Mouse (Mus musculus): ENCODE measurements at regions not wholly inside any gene's neighbourhood (a gene's known extent, or its start where the extent isn't known, plus 50 kb on each side); places are given as distances from the start of the nearest gene placed in this dataset.

GRCm38 (mm10) chr2:45178849-45179453 lies 61.8 kb upstream of the Zeb2 start:
- no peak for ATAC-seq (replicated peaks; ENCODE audit: low read depth, poor library complexity, severe bottlenecking)

DNA sequence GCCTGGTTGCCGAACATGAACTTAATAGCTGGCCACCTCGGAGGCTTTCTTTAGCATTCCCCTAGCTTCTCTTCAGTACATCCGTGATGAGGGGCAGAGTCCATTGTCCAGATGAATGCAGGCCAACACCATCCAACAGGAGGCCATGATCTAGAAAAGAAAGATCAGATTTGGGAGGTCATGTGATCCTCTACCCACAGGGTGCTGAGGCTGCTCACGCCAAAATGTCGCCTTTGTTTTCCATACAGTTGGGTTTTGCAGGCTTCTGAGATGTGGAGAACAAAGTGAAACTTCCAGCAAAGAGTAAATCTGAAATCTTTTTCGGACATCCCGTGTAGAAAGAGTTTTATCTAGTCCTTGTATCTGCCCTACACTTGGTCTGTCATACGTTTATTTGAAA lies 55.2 kb upstream of the Zeb2 start:
- no peak for ATAC-seq (replicated peaks; ENCODE audit: low read depth, poor library complexity, severe bottlenecking)

DNA sequence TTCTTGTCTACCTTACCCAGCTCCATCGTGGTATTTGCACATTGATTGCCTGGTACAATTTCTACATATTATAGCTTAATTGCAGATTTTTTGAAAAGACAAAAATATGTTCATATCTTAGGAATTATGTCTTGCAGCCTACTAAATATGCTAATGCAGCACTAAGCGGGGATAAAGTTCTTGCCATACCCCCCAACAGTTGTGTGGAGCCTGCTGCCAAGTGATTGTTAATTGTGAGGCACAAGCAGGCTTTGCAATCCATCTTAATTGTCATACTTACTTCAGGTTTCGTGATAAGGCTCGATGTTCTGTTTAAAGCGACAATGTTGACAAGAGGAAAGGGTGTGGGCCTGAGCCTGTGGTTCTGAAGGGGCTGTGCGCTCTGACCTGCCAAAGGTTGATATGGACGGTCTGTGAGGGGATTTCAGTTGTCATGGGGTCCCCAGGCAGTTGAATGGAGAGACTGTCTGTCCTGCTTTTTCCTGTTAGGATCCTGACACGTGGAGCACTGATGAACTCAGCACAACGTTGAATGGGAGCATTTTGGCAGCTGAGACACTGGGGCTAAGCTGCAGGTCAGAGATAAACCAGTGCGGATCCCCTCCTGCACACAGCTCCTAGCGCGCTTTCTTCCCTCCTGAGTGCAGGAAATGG lies 54.5 kb upstream of the Zeb2 start:
- peak; percentile 85 for ATAC-seq (replicated peaks; ENCODE audit: low read depth, poor library complexity, severe bottlenecking)

GRCm38 (mm10) chr2:45170272-45170671 lies 53.1 kb upstream of the Zeb2 start:
- ATAC-seq (replicated peaks; ENCODE audit: low read depth, poor library complexity, severe bottlenecking): no peak

- ATAC-seq (replicated peaks; ENCODE audit: low read depth, poor library complexity, severe bottlenecking): peak; percentile 54
These were observed 52.4 kb upstream of the Zeb2 start for GRCm38 (mm10) chr2:45169429-45170070.

DNA sequence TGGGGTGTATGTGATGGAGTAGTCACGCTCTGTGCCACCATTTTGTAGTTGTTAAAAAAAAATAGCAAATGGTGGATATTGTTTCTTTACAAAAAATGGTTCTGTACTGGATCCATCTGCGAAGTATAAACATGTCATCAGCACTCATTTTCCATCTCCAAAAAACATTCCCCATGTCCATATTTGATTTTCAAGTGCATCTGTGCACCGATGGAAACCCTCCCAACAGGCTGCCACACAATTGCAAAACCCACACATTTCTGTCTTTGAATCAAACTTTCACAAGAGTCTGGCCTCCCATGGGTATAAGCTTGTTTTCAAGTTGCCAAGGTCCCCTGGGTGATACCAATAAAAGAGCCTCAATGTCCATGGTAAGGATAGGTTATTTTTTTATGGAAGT lies 51.4 kb upstream of the Zeb2 start:
- ATAC-seq (replicated peaks; ENCODE audit: low read depth, poor library complexity, severe bottlenecking): no peak

Data from common myeloid progenitor, adult 5-6 weeks (primary cell).